Mouse (Mus musculus) left cerebral cortex, adult 11 months (tissue): ENCODE data around the gene Pde1b.

Experiments
- DNase-seq: peaks from one replicate; pipeline ENCODE4 v3.0.0; 2022; ENCODE audit warnings: low spot score

Pde1b gene

DNA sequence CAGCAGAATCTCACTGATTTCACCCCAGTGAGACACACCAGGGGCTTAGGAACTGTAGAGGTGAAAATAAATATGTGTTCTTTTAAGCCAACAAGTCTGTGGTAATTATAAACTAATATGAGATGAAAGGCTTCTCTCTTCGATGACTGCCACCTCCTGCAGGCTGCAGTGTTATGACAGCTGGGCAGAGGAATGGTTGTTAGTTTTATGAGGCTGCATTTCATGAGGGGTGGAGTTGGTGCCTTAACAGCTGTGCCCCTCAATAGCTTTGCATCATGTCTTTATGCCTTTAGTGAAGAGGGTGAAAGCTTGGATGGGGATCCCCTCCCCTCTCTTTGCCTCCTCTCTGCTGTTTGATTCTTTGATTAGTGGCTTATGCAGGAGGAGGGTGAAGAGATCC is 48.2 kb downstream of the Pde1b start:
- DNase-seq = no peak

DNA sequence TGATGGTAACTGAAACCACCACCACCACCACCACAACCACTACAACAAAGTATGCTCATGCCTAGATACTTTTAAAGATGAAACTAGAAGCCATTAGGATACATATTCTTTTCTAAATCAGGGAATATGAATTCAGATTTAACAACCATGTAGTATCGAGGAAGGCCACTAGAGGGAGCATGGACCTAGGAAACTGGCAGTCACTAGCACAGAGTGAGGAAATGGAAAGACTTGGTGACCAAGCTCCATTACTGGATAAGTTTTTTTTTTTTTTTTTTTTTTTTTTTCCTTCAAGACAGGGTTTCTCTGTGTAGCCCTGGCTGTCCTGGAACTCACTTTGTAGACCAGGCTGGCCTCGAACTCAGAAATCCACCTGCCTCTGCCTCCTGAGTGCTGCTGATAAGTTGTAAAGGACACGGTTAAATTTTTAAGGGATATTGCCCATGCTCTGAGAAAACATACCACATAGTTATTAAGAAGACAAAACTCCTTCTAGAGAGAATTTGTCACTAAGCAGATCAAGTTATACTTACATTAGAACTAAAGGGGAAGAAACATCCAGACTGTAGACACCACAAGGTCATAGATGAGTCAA is 49.4 kb downstream of the Pde1b start:
- no peak for DNase-seq

DNA sequence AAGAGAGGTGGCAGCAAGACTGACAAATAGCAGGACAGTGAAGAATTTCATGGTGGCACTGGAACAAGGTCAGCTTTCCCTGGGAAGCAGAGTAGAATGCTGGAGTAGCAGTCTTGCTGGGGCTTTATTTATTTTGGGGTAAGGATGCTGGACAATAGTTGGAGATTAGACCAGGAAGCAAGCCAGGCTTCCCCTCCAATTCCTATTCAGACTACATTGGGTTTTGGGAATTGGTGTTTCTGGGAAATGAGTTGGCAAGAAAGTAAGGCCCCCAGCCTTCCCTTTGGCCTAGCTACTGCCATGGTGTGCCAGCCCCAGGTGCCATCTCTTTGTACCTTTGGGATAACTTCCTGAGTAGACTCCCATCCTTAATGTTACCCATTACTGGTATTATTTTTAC is 62.1 kb downstream of the Pde1b start, which contains the start of gene Glycam1:
Gene Glycam1 (minus strand): TSS at position 101 of the 400 bp plus-strand sequence.
- DNase-seq = no peak
